Mouse (Mus musculus) olfactory bulb, adult 2 months (tissue): ENCODE data around the gene Chrnd.

Experiments
- CTCF ChIP-seq: fragments of 200-500 bp; IDR thresholded peaks from 2 replicates; pipeline ENCODE4 v1.5.1; 2012; ENCODE audit warnings: low read depth, mild to moderate bottlenecking, low read length, moderate library complexity; ENCODE audit not compliant: insufficient read depth
- POLR2A ChIP-seq: fragments of 200-500 bp; IDR thresholded peaks from 2 replicates; pipeline ENCODE4 v1.6.1; 2012; ENCODE audit warnings: mild to moderate bottlenecking, low read depth, low read length, moderate library complexity; ENCODE audit not compliant: insufficient read depth

GRCm38 (mm10) chr1:87197296-87197695 is 6.9 kb downstream of the Chrnd start:
- TF ChIP-seq CTCF (no peak), POLR2A (no peak)
